Mouse (Mus musculus): ENCODE results near the gene Ints1. TPM values are rescaled to one million over a fixed set of nuclear protein-coding genes. Genes with fewer than 3 reads are reported as not detected.

Gene Ints1
- 40.1 and 48.0 TPM in 2 replicates for polyA plus RNA-seq (2012; rRNA removed)

GRCm38 (mm10) chr5:139775216-139775926, at the start of gene Ints1:
Ints1 (minus strand) TSS chr5:139775674.

GRCm38 (mm10) chr5:139819538-139820181, 44.2 kb upstream of the Ints1 start, which contains the start of gene Tmem184a:
Tmem184a (minus strand) TSS chr5:139819917.

GRCm38 (mm10) chr5:139791227-139792158, 16.0 kb upstream of the Ints1 start, which contains the start of gene Mafk:
Mafk (plus strand) TSS chr5:139791513.

GRCm38 (mm10) chr5:139735677-139736503, 39.6 kb downstream of the Ints1 start, which contains the start of gene Micall2:
Micall2 (minus strand) TSS chr5:139736336.

Other genes with a start within 250 kb of the Ints1 start
- 30.3 and 57.8 TPM in 2 replicates for gene Uncx, start 232.2 kb downstream of the Ints1 start, polyA plus RNA-seq (2012; rRNA removed)
- gene Micall2, start 39.3 kb downstream of the Ints1 start, polyA plus RNA-seq (2012; rRNA removed), result 5.4 and 6.5 TPM in 2 replicates
- 6.7 and 8.2 TPM in 2 replicates for gene Mafk, start 15.8 kb upstream of the Ints1 start, polyA plus RNA-seq (2012; rRNA removed)
- 0.50 and 1.5 TPM in 2 replicates for gene Tmem184a, start 44.2 kb upstream of the Ints1 start, polyA plus RNA-seq (2012; rRNA removed)
- not detected in 2 replicates for gene Gm26938, start 50.7 kb upstream of the Ints1 start, polyA plus RNA-seq (2012; rRNA removed)
- gene Psmg3, start 51.2 kb upstream of the Ints1 start, polyA plus RNA-seq (2012; rRNA removed), result 51.4 and 58.3 TPM in 2 replicates
- 1.8 and 2.8 TPM in 2 replicates for gene Elfn1, start 132.3 kb upstream of the Ints1 start, polyA plus RNA-seq (2012; rRNA removed)